8 mouse cellular contexts compared by ENCODE assay signal in genomic region chr9:107542352-107542686, GRCm38 (mm10). TPM values are rescaled to one million over a fixed set of nuclear protein-coding genes. Genes with fewer than 3 reads are reported as not detected.
A peak's percentile ranks its signal among the peaks of the same experiment; 100 is the strongest.
DNase-seq lines count a peak whose midpoint lies in the region; ATAC-seq and TF ChIP-seq lines count a peak whose summit lies in the region.

No protein-coding gene starts in this region.

- DNase-seq in kidney, adult 9 months, result no peak
- no peak for DNase-seq in embryonic facial prominence, embryonic 11.5 days (ENCODE audit: low spot score)
- DNase-seq in embryo, embryonic 9.5 days (ENCODE audit: extremely low spot score), result no peak
- DNase-seq in gastrocnemius, postnatal 14 days, result no peak

- WGBS in kidney, embryonic 16.5 days, result under 1% methylated on average over 11 of the region's 11 CpGs
- WGBS in embryonic facial prominence, embryonic 11.5 days, result 0% methylated on average over 11 of the region's 11 CpGs
- under 1% methylated on average over 11 of the region's 11 CpGs for WGBS in intestine, embryonic 16.5 days

- H3K9me3 ChIP-seq in kidney, embryonic 16.5 days (ENCODE audit: low read length), result no peaks in the 10 kb centered on the region
- H3K9me3 ChIP-seq in embryonic facial prominence, embryonic 11.5 days (replicated peaks; ENCODE audit: control insufficient read depth, low read length), result no peaks in the 10 kb centered on the region
- H3K9me3 ChIP-seq in intestine, embryonic 16.5 days (ENCODE audit: control insufficient read depth, low read length), result no peaks in the 10 kb centered on the region

- H3K27ac ChIP-seq in kidney, embryonic 16.5 days (ENCODE audit: low read length), result peak overlapping the region; percentile 78
- no peak overlapping the region for H3K27ac ChIP-seq in embryonic facial prominence, embryonic 11.5 days (replicated peaks; ENCODE audit: low read depth, low read length)
- H3K27ac ChIP-seq in intestine, embryonic 16.5 days (ENCODE audit: low read length), result no peak overlapping the region

- no peaks in the 10 kb centered on the region for H3K27me3 ChIP-seq in kidney, embryonic 16.5 days (ENCODE audit: insufficient read depth, low read length)
- H3K27me3 ChIP-seq in embryonic facial prominence, embryonic 11.5 days (ENCODE audit: control insufficient read depth, insufficient read depth, low read length), result no peaks in the 10 kb centered on the region
- no peaks in the 10 kb centered on the region for H3K27me3 ChIP-seq in intestine, embryonic 16.5 days (replicated peaks; ENCODE audit: control insufficient read depth, insufficient read depth, low read length)
- H3K27me3 ChIP-seq in myocyte (ENCODE audit: control insufficient read depth, insufficient read depth, insufficient read length), result no peaks in the 10 kb centered on the region

- peaks cover 9% of the 10 kb centered on the region for H3K79me2 ChIP-seq in myocyte (ENCODE audit: control insufficient read depth, insufficient read depth)

- TF ChIP-seq POLR2A in myocyte (IDR thresholded peaks at IDR 0.05; ENCODE audit: insufficient read length, low read depth), result no peak

- intact Hi-C loops in gastrocnemius, postnatal 14 days (cut with DNase I; ENCODE audit: low total_unique reads), result no loop called here

- H3K36me3 ChIP-seq in kidney, embryonic 16.5 days (ENCODE audit: insufficient read depth, low read length), result peaks cover 43% of the 10 kb centered on the region
- no peaks in the 10 kb centered on the region; the same call in none of the 2 replicates for H3K36me3 ChIP-seq in embryonic facial prominence, embryonic 11.5 days (replicated peaks; ENCODE audit: control insufficient read depth, insufficient read depth, low read depth, low read length)
- H3K36me3 ChIP-seq in intestine, embryonic 16.5 days (ENCODE audit: control insufficient read depth, insufficient read depth, low read length), result peaks cover 21% of the 10 kb centered on the region
- peaks cover 10% of the 10 kb centered on the region for H3K36me3 ChIP-seq in myocyte (ENCODE audit: control insufficient read depth, insufficient read depth)

- peaks cover 26% of the 10 kb centered on the region for H3K4me1 ChIP-seq in kidney, embryonic 16.5 days (ENCODE audit: insufficient read depth, low read length)
- H3K4me1 ChIP-seq in embryonic facial prominence, embryonic 11.5 days (ENCODE audit: control insufficient read depth, insufficient read depth, low read length), result no peaks in the 10 kb centered on the region; the same call in none of the 2 replicates
- peaks cover 25% of the 10 kb centered on the region for H3K4me1 ChIP-seq in intestine, embryonic 16.5 days (ENCODE audit: control insufficient read depth, insufficient read depth, low read length)

- peak overlapping the region; percentile 89 for H3K4me2 ChIP-seq in kidney, embryonic 16.5 days (replicated peaks; ENCODE audit: low read depth, low read length)
- peak overlapping the region; percentile 80 for H3K4me2 ChIP-seq in embryonic facial prominence, embryonic 11.5 days (ENCODE audit: low read depth, low read length)
- H3K4me2 ChIP-seq in intestine, embryonic 16.5 days (ENCODE audit: low read depth, low read length), result peak overlapping the region; percentile 70
- peak overlapping the region; percentile 97 for H3K4me2 ChIP-seq in myocyte (ENCODE audit: low read depth)

- peak; percentile 6 for ATAC-seq in kidney, embryonic 16.5 days (ENCODE audit: low FRiP score, low TSS enrichment)
- ATAC-seq in embryonic facial prominence, embryonic 11.5 days (replicated peaks; ENCODE audit: insufficient number of reproducible peaks, low FRiP score, low TSS enrichment, low read depth), result no peak
- peak; percentile 16 for ATAC-seq in intestine, embryonic 16.5 days
- ATAC-seq in CD4-positive, CD25-positive, alpha-beta regulatory T cell, adult 4 months, result no peak

- H3K4me3 ChIP-seq in kidney, embryonic 16.5 days (ENCODE audit: low read length), result peak overlapping the region; percentile 73
- H3K4me3 ChIP-seq in embryonic facial prominence, embryonic 11.5 days (ENCODE audit: low read depth, low read length), result peak overlapping the region; percentile 65
- peak overlapping the region; percentile 70 for H3K4me3 ChIP-seq in intestine, embryonic 16.5 days (ENCODE audit: low read length)
- H3K4me3 ChIP-seq in myocyte, result peak overlapping the region; percentile 76

- peak overlapping the region; percentile 75 for H3K9ac ChIP-seq in kidney, embryonic 16.5 days (replicated peaks; ENCODE audit: low read length)
- peak overlapping the region; percentile 67 for H3K9ac ChIP-seq in embryonic facial prominence, embryonic 11.5 days (replicated peaks; ENCODE audit: low read length)
- H3K9ac ChIP-seq in intestine, embryonic 16.5 days (ENCODE audit: low read depth, low read length), result peak overlapping the region; percentile 60

- peak overlapping the region; percentile 24 for H3ac ChIP-seq in myocyte (ENCODE audit: control insufficient read depth, insufficient read length)

TF ChIP-seq in myocyte, 11 proteins besides CTCF, POLR2A, EP300 and RAD21:
- TF ChIP-seq REST (IDR thresholded peaks at IDR 0.05; ENCODE audit: insufficient read depth, insufficient read length) (no peak), MAX (IDR thresholded peaks at IDR 0.05; ENCODE audit: low read depth) (no peak), MYOG (IDR thresholded peaks at IDR 0.05; ENCODE audit: control insufficient read depth in 1 of 3, insufficient read depth in 1 of 3, insufficient read length in 2 of 3, low read depth in 2 of 3) (no peak), CEBPB (IDR thresholded peaks at IDR 0.05; ENCODE audit: insufficient read depth, poor library complexity, severe bottlenecking) (no peak), SRF (IDR thresholded peaks at IDR 0.05; ENCODE audit: control insufficient read depth, insufficient read length, low read depth) (no peak), MYOD1 (IDR thresholded peaks at IDR 0.05; ENCODE audit: control insufficient read depth in 1 of 3, insufficient read length in 2 of 3, low read depth in 2 of 3) (no peak), POLR2AphosphoS2 (IDR thresholded peaks at IDR 0.05; ENCODE audit: insufficient read length, low read depth) (no peak), TCF3 (IDR thresholded peaks at IDR 0.05; ENCODE audit: insufficient read length, low read depth) (no peak), E2F4 (IDR thresholded peaks at IDR 0.05; ENCODE audit: insufficient read depth) (no peak), USF1 (IDR thresholded peaks at IDR 0.05; ENCODE audit: low read depth) (no peak), TCF12 (IDR thresholded peaks at IDR 0.05; ENCODE audit: insufficient read depth, poor library complexity, severe bottlenecking) (no peak)

RNA-seq across cellular contexts. Expression of gene Nprl2, which starts 0.3 kb away (rescaled TPM):
- polyA plus RNA-seq in kidney, embryonic 16.5 days (2015; fragmentation: Nextera tagmentation; extraction: Ambion mirVana), result 57.0 and 59.0 TPM in 2 replicates
- polyA plus RNA-seq in embryonic facial prominence, embryonic 11.5 days (2014; fragmentation: Nextera tagmentation; extraction: Ambion mirVana), result 39.2 and 41.9 TPM in 2 replicates
- polyA plus RNA-seq in intestine, embryonic 16.5 days (2015; fragmentation: Nextera tagmentation; extraction: Ambion mirVana), result 39.1 and 39.8 TPM in 2 replicates
- polyA plus RNA-seq in myocyte (2012; fragmentation: generic; extraction: Trizol), result 24.6 TPM
- 10 to 100 TPM; 54.1 to 59.0 TPM for polyA plus RNA-seq in CD4-positive, CD25-positive, alpha-beta regulatory T cell, adult 4 months (2017; shearing (Covaris generic))
- 1 to 10 TPM; 7.5 to 7.7 TPM for total RNA-seq in gastrocnemius, postnatal 14 days (2021)

RNA-seq across cellular contexts. Expression of gene Cyb561d2, which starts 0.3 kb away (rescaled TPM):
- 35.8 and 39.0 TPM in 2 replicates for polyA plus RNA-seq in kidney, embryonic 16.5 days (2015; fragmentation: Nextera tagmentation; extraction: Ambion mirVana)
- polyA plus RNA-seq in embryonic facial prominence, embryonic 11.5 days (2014; fragmentation: Nextera tagmentation; extraction: Ambion mirVana), result 14.3 and 18.9 TPM in 2 replicates
- polyA plus RNA-seq in intestine, embryonic 16.5 days (2015; fragmentation: Nextera tagmentation; extraction: Ambion mirVana), result 39.2 and 39.9 TPM in 2 replicates
- polyA plus RNA-seq in myocyte (2012; fragmentation: generic; extraction: Trizol), result 18.8 TPM
- polyA plus RNA-seq in CD4-positive, CD25-positive, alpha-beta regulatory T cell, adult 4 months (2017; shearing (Covaris generic)), result 10 to 100 TPM; 67.6 to 79.7 TPM
- 1 to 10 TPM; 2.2 to 2.5 TPM for total RNA-seq in gastrocnemius, postnatal 14 days (2021)

RNA-seq across cellular contexts. Expression of gene Zmynd10, which starts 4.8 kb away (rescaled TPM):
- 3.3 and 3.9 TPM in 2 replicates for polyA plus RNA-seq in kidney, embryonic 16.5 days (2015; fragmentation: Nextera tagmentation; extraction: Ambion mirVana)
- 0.93 and 1.1 TPM in 2 replicates for polyA plus RNA-seq in embryonic facial prominence, embryonic 11.5 days (2014; fragmentation: Nextera tagmentation; extraction: Ambion mirVana)
- polyA plus RNA-seq in intestine, embryonic 16.5 days (2015; fragmentation: Nextera tagmentation; extraction: Ambion mirVana), result 2.3 and 2.5 TPM in 2 replicates
- polyA plus RNA-seq in myocyte (2012; fragmentation: generic; extraction: Trizol), result 0.52 TPM
- 1 to 10 TPM in 1 of 2 experiments, not detected in 1; 3.0 TPM for polyA plus RNA-seq in CD4-positive, CD25-positive, alpha-beta regulatory T cell, adult 4 months (2017; shearing (Covaris generic))
- total RNA-seq in gastrocnemius, postnatal 14 days (2021), result not detected

RNA-seq across cellular contexts. Expression of gene Tmem115, which starts 8.6 kb away (rescaled TPM):
- 49.7 and 51.0 TPM in 2 replicates for polyA plus RNA-seq in kidney, embryonic 16.5 days (2015; fragmentation: Nextera tagmentation; extraction: Ambion mirVana)
- polyA plus RNA-seq in embryonic facial prominence, embryonic 11.5 days (2014; fragmentation: Nextera tagmentation; extraction: Ambion mirVana), result 43.3 and 49.7 TPM in 2 replicates
- 39.4 and 40.6 TPM in 2 replicates for polyA plus RNA-seq in intestine, embryonic 16.5 days (2015; fragmentation: Nextera tagmentation; extraction: Ambion mirVana)
- polyA plus RNA-seq in myocyte (2012; fragmentation: generic; extraction: Trizol), result 43.4 TPM
- 10 to 100 TPM; 19.7 to 28.0 TPM for polyA plus RNA-seq in CD4-positive, CD25-positive, alpha-beta regulatory T cell, adult 4 months (2017; shearing (Covaris generic))
- 10 to 100 TPM; 18.4 to 19.9 TPM for total RNA-seq in gastrocnemius, postnatal 14 days (2021)

RNA-seq across cellular contexts. Expression of gene Rassf1, which starts 9.0 kb away (rescaled TPM):
- 66.8 and 68.9 TPM in 2 replicates for polyA plus RNA-seq in kidney, embryonic 16.5 days (2015; fragmentation: Nextera tagmentation; extraction: Ambion mirVana)
- polyA plus RNA-seq in embryonic facial prominence, embryonic 11.5 days (2014; fragmentation: Nextera tagmentation; extraction: Ambion mirVana), result 42.4 and 43.3 TPM in 2 replicates
- polyA plus RNA-seq in intestine, embryonic 16.5 days (2015; fragmentation: Nextera tagmentation; extraction: Ambion mirVana), result 52.5 and 53.7 TPM in 2 replicates
- polyA plus RNA-seq in myocyte (2012; fragmentation: generic; extraction: Trizol), result 59.3 TPM
- 10 to 100 TPM; 77.8 to 89.5 TPM for polyA plus RNA-seq in CD4-positive, CD25-positive, alpha-beta regulatory T cell, adult 4 months (2017; shearing (Covaris generic))
- 10 to 100 TPM; 11.1 to 11.6 TPM for total RNA-seq in gastrocnemius, postnatal 14 days (2021)

Comparison
In these comparisons a context has a peak if more than half of its experiments do, and no peak if none do; other contexts are left out.
1. ATAC-seq: peak in kidney, embryonic 16.5 days (single experiment) and intestine, embryonic 16.5 days (single experiment); none in embryonic facial prominence, embryonic 11.5 days (single experiment) and CD4-positive, CD25-positive, alpha-beta regulatory T cell, adult 4 months (single experiment).
2. Peak in every context shown above with its lines, with median percentiles within 50 percentile points of each other: H3K4me2 ChIP-seq, H3K4me3 ChIP-seq and H3K9ac ChIP-seq.